Mouse (Mus musculus) embryonic facial prominence, embryonic 12.5 days (tissue): Measurements from ENCODE around the gene Kmt2e. TPM values are rescaled to one million over a fixed set of nuclear protein-coding genes. Genes with fewer than 3 reads are reported as not detected.

Source experiments
- ATAC-seq: fragments of 200-750 bp; cut with Nextera tagmentation; 2 replicates; pipeline ENCODE4 v1.8.0; 2017; ENCODE audit not compliant: insufficient number of reproducible peaks, insufficient read depth, low FRiP score, low TSS enrichment
- H3K27ac ChIP-seq: fragments of 300-500 bp; sonication (generic); 2 replicates; pipeline ENCODE4 v1.5.1; 2016; ENCODE audit warnings: mild to moderate bottlenecking
- H3K27me3 ChIP-seq: fragments of 300-500 bp; sonication (generic); 2 replicates; pipeline ENCODE4 v1.6.1; 2016; ENCODE audit warnings: mild to moderate bottlenecking, moderate library complexity
- H3K36me3 ChIP-seq: fragments of 300-500 bp; sonication (generic); 2 replicates; pipeline ENCODE4 v1.6.1; 2016; ENCODE audit warnings: mild to moderate bottlenecking
- H3K4me1 ChIP-seq: fragments of 300-500 bp; sonication (generic); 2 replicates; pipeline ENCODE4 v1.6.1; 2016
- H3K4me2 ChIP-seq: fragments of 300-500 bp; sonication (generic); replicated peaks from 2 replicates; pipeline ENCODE4 v1.6.1; 2016; ENCODE audit warnings: mild to moderate bottlenecking, moderate library complexity
- H3K4me3 ChIP-seq: fragments of 300-500 bp; sonication (generic); 2 replicates; pipeline ENCODE4 v1.5.1; 2016; ENCODE audit warnings: mild to moderate bottlenecking
- H3K9ac ChIP-seq: fragments of 300-500 bp; sonication (generic); 2 replicates; pipeline ENCODE4 v1.6.1; 2016; ENCODE audit warnings: mild to moderate bottlenecking, moderate library complexity
- H3K9me3 ChIP-seq: fragments of 300-500 bp; sonication (generic); 2 replicates; pipeline ENCODE4 v1.6.1; 2016; ENCODE audit warnings: mild to moderate bottlenecking, moderate library complexity
- WGBS: fragments of 180-500 bp; shearing (Covaris S2); methylation state at CpG from one replicate; pipeline ENCODE4 v1.1.7; 2016; 5-methylcytosine and 5-hydroxymethylcytosine counted together
- polyA plus RNA-seq: library from polyadenylated mRNA; unstranded; fragments of >200 nt; fragmentation: Nextera tagmentation; extraction: Ambion mirVana; gene quantifications from 2 replicates; pipeline ENCODE4 v1.2.1, GENCODE M21; 2016

Kmt2e gene
- polyA plus RNA-seq, 1 experiment from 2014 or later: 120 TPM

- Histone ChIP-seq H3K36me3 (peaks cover 43% of the 10 kb centered on the region), H3K9ac (no peak overlapping the region), H3K27me3 (no peaks in the 10 kb centered on the region), H3K4me2 (no peak overlapping the region), H3K9me3 (no peaks in the 10 kb centered on the region), H3K27ac (no peak overlapping the region), H3K4me3 (no peak overlapping the region), H3K4me1 (no peaks in the 10 kb centered on the region)
- no peak for ATAC-seq
- WGBS: 92% methylated on average over 7 of the region's 7 CpGs
Observed at GRCm38 (mm10) chr5:23512556-23512955, 78.3 kb downstream of the Kmt2e start.

GRCm38 (mm10) chr5:23513468-23513867, 79.2 kb downstream of the Kmt2e start:
- Histone ChIP-seq H3K9ac (no peak overlapping the region), H3K27me3 (no peaks in the 10 kb centered on the region), H3K4me1 (peaks cover under 1% of the 10 kb centered on the region; the same call in 1 of the 2 replicates), H3K36me3 (peaks cover 43% of the 10 kb centered on the region), H3K4me3 (no peak overlapping the region), H3K9me3 (no peaks in the 10 kb centered on the region), H3K27ac (no peak overlapping the region), H3K4me2 (no peak overlapping the region)
- ATAC-seq: no peak
- WGBS: 91% methylated on average over 13 of the region's 13 CpGs

DNA sequence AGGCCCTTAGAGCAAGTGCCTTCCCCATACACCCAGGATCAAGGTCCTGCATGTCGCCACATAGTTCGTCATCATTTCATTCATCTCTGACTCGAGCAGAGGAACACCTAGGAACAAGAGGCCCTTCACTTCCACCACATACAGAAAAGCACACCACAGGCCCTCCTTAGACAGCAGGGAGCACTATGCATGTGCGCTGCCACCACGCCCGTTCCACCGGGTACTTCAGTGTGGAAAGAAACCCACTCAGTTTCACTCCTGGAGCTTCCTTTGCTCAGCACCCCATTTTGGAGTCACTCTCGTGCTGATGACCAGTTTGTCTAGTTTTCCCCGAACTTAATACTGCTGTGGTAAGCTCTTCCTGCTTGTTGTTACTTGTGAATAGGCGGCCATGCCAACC, 80.8 kb downstream of the Kmt2e start:
- ATAC-seq: no peak
- peaks cover 10% of the 10 kb centered on the region; the same call in 1 of the 2 replicates for H3K4me1 ChIP-seq
- no peak overlapping the region for H3K27ac ChIP-seq
- 89% methylated on average over 10 of the region's 10 CpGs for WGBS
- H3K36me3 ChIP-seq: peaks cover 36% of the 10 kb centered on the region
- H3K9ac ChIP-seq: no peak overlapping the region
- H3K4me3 ChIP-seq: no peak overlapping the region
- no peaks in the 10 kb centered on the region for H3K9me3 ChIP-seq
- no peak overlapping the region for H3K4me2 ChIP-seq
- H3K27me3 ChIP-seq: no peaks in the 10 kb centered on the region

- Histone ChIP-seq H3K9me3 (no peaks in the 10 kb centered on the region), H3K9ac (no peak overlapping the region), H3K4me2 (no peak overlapping the region), H3K27me3 (no peaks in the 10 kb centered on the region), H3K27ac (no peak overlapping the region), H3K4me1 (peaks cover 10% of the 10 kb centered on the region; the same call in 1 of the 2 replicates), H3K36me3 (peaks cover 41% of the 10 kb centered on the region), H3K4me3 (no peak overlapping the region)
- WGBS: 67% methylated on average over 3 of the region's 3 CpGs
- no peak for ATAC-seq
Observed at GRCm38 (mm10) chr5:23516962-23517361, 82.7 kb downstream of the Kmt2e start.

GRCm38 (mm10) chr5:23517839-23518238, 83.6 kb downstream of the Kmt2e start:
- no peak for ATAC-seq
- no peak overlapping the region for H3K27ac ChIP-seq
- H3K4me1 ChIP-seq: peaks cover 10% of the 10 kb centered on the region; the same call in 1 of the 2 replicates
- WGBS: 85% methylated on average over 4 of the region's 4 CpGs
- no peak overlapping the region for H3K9ac ChIP-seq
- no peak overlapping the region for H3K4me3 ChIP-seq
- H3K27me3 ChIP-seq: no peaks in the 10 kb centered on the region
- H3K4me2 ChIP-seq: no peak overlapping the region
- H3K36me3 ChIP-seq: peaks cover 42% of the 10 kb centered on the region
- no peaks in the 10 kb centered on the region for H3K9me3 ChIP-seq

DNA sequence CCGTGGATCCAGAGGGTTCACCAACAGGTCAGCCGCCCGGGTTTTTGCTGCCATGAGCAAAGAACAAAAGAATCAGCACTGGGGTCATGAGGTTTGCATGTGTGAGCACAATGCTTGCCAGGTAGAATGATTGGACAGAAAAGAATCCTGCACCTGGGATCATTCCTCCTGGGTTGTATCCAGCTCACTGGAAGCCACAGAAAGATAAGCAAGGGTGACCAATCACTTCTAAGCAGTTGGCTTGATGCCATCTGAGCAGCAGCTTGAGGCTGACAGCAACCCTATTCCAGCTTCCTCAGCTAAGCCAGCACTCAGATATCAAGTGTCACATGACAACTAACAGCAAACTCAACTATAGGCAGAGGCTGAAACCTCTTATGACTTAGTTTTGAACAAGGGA, 84.4 kb downstream of the Kmt2e start:
- ATAC-seq: peak; percentile 44; the same call in 1 of the 2 replicates
- Histone ChIP-seq H3K27me3 (no peaks in the 10 kb centered on the region), H3K4me3 (no peak overlapping the region)

GRCm38 (mm10) chr5:23519679-23520078, 85.4 kb downstream of the Kmt2e start:
- H3K4me3 ChIP-seq: no peak overlapping the region
- no peak overlapping the region for H3K4me2 ChIP-seq
- H3K4me1 ChIP-seq: peaks cover 10% of the 10 kb centered on the region; the same call in 1 of the 2 replicates
- H3K9me3 ChIP-seq: no peaks in the 10 kb centered on the region
- no peak overlapping the region for H3K27ac ChIP-seq
- H3K9ac ChIP-seq: no peak overlapping the region
- no peaks in the 10 kb centered on the region for H3K27me3 ChIP-seq
- ATAC-seq: no peak
- WGBS: 96% methylated on average over 3 of the region's 3 CpGs
- H3K36me3 ChIP-seq: peaks cover 36% of the 10 kb centered on the region

More for the DNA sequence above, 84.4 kb downstream of the Kmt2e start:
- Histone ChIP-seq H3K4me1 (peaks cover 10% of the 10 kb centered on the region; the same call in 1 of the 2 replicates), H3K36me3 (peaks cover 36% of the 10 kb centered on the region), H3K9ac (no peak overlapping the region), H3K4me2 (no peak overlapping the region), H3K9me3 (no peaks in the 10 kb centered on the region), H3K27ac (0 out of 2 replicates have a peak overlapping the region, but pooled peaks have one; percentile 30)
- WGBS: 67% methylated on average over 3 of the region's 3 CpGs

DNA sequence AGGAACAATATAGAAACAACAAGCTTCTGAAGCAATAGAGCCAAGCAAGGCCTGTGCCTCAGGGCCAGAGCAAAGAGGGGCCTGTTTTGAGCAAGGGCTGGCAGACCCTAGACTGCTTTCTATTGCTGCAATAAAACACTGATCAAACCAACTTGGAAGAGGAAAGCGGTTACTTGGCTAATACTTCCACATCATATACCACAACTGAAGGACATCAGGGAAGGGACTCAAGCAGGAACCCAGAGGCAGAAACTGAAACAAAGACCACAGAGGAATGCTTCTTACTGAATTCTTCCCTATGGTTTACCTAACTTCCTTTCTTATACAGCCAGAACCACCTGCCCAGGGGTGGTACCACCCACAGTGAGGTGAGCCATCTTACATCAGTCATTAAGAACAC, 87.4 kb downstream of the Kmt2e start:
- Histone ChIP-seq H3K36me3 (peaks cover 35% of the 10 kb centered on the region), H3K9me3 (no peaks in the 10 kb centered on the region), H3K4me2 (no peak overlapping the region), H3K27ac (no peak overlapping the region), H3K4me3 (no peak overlapping the region), H3K4me1 (peaks cover 10% of the 10 kb centered on the region; the same call in 1 of the 2 replicates), H3K9ac (no peak overlapping the region), H3K27me3 (no peaks in the 10 kb centered on the region)
- WGBS: 88% methylated on average over 1 of the region's 1 CpGs
- no peak for ATAC-seq

- 89% methylated on average over 3 of the region's 3 CpGs for WGBS
- Histone ChIP-seq H3K4me3 (no peak overlapping the region), H3K27me3 (no peaks in the 10 kb centered on the region), H3K4me1 (peaks cover 5% of the 10 kb centered on the region; the same call in 1 of the 2 replicates), H3K4me2 (no peak overlapping the region), H3K36me3 (peaks cover 33% of the 10 kb centered on the region), H3K27ac (no peak overlapping the region), H3K9me3 (no peaks in the 10 kb centered on the region), H3K9ac (no peak overlapping the region)
- no peak for ATAC-seq
Observed at GRCm38 (mm10) chr5:23523936-23524335, 89.7 kb downstream of the Kmt2e start.

DNA sequence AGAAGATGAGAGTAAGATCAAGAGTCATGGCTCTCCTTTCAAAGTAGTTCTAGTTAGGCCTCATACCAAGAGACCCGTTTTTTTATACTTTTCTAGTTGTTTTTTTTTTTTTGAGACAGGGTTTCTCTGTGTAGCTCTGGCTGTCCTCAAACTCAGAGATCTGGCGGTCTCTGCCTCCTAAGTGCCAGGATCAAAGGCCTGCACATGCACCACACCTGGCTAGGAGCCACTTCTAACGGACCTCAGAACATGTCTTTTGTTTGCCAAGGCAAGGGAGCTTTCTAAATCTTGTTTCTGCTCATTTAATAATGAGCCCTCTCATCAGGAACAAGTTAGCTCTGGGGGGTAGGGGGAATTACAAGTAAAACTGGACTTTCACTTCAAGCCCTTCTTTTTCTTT, 90.4 kb downstream of the Kmt2e start:
- H3K4me1 ChIP-seq: no peaks in the 10 kb centered on the region
- H3K27me3 ChIP-seq: no peaks in the 10 kb centered on the region
- no peak overlapping the region for H3K4me2 ChIP-seq
- H3K9ac ChIP-seq: no peak overlapping the region
- 79% methylated on average over 3 of the region's 3 CpGs for WGBS
- H3K36me3 ChIP-seq: peaks cover 33% of the 10 kb centered on the region
- no peak for ATAC-seq
- H3K4me3 ChIP-seq: no peak overlapping the region
- no peaks in the 10 kb centered on the region for H3K9me3 ChIP-seq
- H3K27ac ChIP-seq: no peak overlapping the region

- H3K9me3 ChIP-seq: no peaks in the 10 kb centered on the region
- H3K4me2 ChIP-seq: no peak overlapping the region
- no peaks in the 10 kb centered on the region for H3K4me1 ChIP-seq
- no peaks in the 10 kb centered on the region for H3K27me3 ChIP-seq
- no peak overlapping the region for H3K9ac ChIP-seq
- 91% methylated on average over 6 of the region's 6 CpGs for WGBS
- H3K4me3 ChIP-seq: no peak overlapping the region
- no peak overlapping the region for H3K27ac ChIP-seq
- no peak for ATAC-seq
- H3K36me3 ChIP-seq: 0 out of 2 replicates have a peak, but pooled peaks cover 14% of the 10 kb centered on the region
Observed at GRCm38 (mm10) chr5:23531100-23531499, 96.9 kb downstream of the Kmt2e start.

DNA sequence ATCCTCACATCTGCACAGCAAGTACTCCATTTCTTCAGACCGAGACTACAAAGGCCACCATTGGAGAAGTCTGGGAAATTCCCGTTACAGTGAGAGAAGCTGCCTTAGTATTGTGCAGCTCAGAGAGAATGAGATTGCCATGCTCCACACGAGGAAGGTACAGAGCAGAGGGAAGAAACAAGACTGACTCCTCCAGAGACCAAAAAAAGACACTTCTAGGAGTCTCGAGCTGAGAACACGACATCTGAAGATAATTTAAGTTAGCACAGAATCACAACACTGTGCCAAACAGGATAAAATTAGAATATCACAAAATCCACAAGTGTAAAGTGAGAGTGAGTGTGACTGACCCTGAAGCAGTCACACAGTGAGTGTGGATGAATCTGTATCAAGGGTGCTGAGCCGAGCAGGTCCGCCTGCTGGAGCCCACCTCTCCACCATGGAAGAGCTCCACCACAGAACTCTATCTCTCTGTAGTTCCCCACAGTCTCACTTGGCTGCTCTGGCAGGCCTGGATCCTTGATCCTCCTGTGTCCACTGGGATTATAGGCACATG, 97.4 kb downstream of the Kmt2e start:
- WGBS: 84% methylated on average over 7 of the region's 7 CpGs
- Histone ChIP-seq H3K27me3 (no peaks in the 10 kb centered on the region), H3K4me3 (no peak overlapping the region), H3K9me3 (no peaks in the 10 kb centered on the region), H3K9ac (no peak overlapping the region), H3K36me3 (0 out of 2 replicates have a peak, but pooled peaks cover 14% of the 10 kb centered on the region), H3K4me1 (no peaks in the 10 kb centered on the region), H3K27ac (no peak overlapping the region), H3K4me2 (no peak overlapping the region)
- ATAC-seq: no peak
